Mouse (Mus musculus) adrenal gland, postnatal 4 days (tissue): ENCODE results near the gene Cdc42ep5. TPM values are rescaled to one million over a fixed set of nuclear protein-coding genes. Genes with fewer than 3 reads are reported as not detected.

Experiments used
- DNase-seq, 2 experiments: peaks; one replicate each; pipeline ENCODE4 v3.0.0; 2021 to 2022; ENCODE audit warnings: low spot score in 2 of 2, mixed read lengths in 2 of 2
- total RNA-seq, 2 experiments: library from RNA; stranded (reverse); gene quantifications; 2 replicates each; pipeline ENCODE4 v1.2.3; 2021

The Cdc42ep5 gene
- total RNA-seq, 2 experiments from 2014 or later: 51.6 to 53.5 TPM

DNA sequence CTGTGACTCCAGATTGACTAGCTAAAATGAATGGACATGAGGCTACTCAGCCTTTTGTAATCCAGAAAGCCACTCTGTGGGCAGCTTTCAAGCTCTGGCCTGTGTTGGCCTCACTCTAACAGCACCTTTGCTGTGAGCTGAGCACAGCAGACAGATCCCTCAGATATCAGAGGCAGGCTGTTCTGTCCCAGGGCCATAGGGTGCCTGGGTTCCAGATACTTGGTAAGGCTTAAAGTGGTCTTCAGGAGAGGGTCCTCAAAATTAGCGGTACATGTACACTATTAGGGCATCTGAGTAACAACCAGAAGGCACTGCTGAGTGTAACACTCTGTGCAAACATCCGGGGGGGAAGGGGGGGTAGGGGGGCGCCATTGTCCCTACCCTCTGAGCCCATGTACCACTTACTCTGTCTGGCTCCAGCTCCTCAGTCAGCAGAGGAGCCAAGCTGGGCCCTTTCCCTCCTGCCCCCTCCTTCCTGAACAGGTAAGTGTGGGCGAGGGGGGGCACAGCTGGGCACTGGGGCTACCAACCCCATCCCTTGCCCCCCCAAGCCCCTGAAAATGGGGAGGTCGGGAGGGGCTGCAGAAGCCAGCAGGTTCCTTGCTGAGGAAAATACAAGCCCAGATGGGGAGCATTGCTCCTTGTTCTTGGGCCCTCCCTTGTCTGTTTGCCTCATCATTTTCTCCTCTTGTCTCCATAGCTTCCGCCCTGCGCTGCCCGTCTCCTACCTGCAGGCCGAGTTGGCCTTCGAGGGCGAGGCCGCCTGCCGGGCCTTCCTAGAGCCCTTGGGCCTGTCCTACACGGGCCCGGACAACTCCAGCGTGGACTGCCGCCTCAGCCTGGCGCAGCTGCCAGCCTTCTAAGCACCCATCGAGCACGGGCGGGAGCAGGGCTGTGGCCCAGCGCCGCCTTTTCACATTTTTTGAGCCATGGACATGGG lies 18.1 kb downstream of the Cdc42ep5 start:
- DNase-seq: no peak

DNA sequence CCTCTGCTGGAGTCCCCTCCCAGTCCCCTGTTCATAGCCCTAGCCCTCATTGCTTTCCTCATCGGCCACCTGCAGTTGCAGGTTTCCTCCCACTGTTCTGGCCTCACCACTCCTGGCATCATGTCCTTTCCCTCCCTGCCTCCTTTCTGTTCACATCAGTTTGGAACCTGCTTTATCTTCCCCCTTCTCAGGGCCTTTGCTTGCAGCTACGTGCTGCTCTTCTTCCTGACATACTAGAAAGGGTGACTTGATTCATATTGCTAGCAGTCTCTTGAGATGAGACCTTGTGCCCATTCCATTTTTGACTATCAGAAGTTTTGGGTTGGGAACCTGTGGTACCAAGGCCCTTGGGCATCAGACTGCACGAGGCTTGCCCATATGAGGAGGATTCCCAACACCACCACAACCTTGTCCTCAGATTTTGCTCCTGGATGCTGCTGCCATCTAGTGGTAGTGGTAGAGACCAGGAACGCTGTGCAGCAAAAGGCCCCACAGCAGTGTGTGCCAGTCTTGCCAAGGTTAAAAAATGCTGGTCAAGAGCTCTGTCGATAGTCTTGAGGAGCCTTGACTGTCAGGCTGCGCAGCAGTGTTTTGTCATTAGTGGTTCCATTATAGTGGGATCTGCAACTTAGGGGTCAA lies 19.0 kb downstream of the Cdc42ep5 start:
- DNase-seq: no peak

DNA sequence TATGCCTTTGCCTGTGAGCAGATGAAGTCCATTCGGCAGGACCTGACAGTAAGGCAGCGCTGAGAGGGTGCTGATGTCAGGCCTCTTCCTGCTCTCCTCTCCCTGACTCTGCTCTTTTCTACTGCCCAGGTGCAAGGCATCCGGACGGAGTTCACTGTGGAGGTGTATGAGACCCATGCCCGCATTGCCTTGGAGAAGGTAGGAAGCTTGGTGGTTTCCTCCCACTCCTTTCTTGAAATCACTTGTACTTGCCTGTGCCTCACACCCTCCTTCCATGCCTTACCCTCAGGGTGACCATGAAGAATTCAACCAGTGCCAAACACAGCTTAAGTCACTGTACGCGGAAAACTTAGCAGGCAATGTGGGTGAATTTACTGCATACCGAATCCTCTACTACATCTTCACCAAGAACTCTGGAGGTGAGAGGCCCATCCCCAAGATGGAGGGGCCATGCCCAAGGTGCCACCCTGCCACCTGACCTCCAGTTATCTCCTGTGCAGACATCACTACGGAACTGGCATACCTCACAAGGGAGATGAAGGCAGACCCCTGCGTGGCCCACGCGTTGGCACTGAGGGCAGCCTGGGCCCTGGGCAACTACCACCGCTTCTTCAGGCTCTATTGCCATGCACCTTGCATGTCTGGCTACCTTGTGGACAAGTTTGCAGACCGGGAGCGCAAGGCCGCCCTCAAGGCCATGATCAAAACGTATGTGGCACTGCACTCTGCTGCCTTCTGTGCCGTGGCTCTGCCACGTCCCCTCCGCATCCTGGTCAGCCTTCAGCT lies 19.7 kb downstream of the Cdc42ep5 start:
- no peak for DNase-seq

DNA sequence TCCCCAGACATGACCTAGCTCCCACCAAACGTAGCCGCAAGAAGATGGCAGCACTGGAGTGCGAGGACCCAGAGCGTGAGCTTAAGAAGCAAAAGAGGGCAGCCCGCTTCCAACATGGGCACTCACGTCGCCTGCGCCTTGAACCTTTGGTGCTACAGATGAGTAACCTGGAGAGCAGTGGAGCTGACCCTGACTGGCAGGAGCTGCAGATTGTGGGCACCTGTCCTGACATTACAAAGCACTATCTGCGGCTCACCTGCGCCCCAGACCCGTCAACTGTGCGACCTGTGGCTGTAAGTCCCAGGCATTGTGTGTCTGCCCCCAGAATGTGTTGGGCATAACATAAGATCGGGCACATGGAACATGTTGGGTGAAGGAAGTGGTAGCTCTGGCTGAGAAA lies 20.6 kb downstream of the Cdc42ep5 start:
- no peak for DNase-seq

DNA sequence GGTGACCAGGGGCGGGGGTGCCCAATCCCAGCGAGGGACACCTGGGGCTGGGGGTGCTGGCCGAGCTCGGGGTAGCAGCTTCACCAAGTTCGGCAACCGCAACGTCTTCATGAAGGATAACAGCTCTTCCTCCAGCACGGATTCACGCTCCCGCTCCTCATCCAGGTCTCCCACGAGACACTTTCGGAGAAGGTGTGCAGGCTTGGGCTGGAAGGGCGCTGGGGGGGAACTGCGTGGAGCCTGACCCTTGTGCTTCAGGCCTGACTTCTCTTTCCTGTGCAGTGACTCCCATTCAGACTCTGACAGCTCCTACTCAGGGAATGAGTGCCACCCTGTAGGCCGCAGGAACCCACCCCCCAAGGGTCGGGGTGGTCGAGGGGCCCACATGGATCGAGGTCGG lies 21.2 kb downstream of the Cdc42ep5 start:
- DNase-seq: no peak

DNA sequence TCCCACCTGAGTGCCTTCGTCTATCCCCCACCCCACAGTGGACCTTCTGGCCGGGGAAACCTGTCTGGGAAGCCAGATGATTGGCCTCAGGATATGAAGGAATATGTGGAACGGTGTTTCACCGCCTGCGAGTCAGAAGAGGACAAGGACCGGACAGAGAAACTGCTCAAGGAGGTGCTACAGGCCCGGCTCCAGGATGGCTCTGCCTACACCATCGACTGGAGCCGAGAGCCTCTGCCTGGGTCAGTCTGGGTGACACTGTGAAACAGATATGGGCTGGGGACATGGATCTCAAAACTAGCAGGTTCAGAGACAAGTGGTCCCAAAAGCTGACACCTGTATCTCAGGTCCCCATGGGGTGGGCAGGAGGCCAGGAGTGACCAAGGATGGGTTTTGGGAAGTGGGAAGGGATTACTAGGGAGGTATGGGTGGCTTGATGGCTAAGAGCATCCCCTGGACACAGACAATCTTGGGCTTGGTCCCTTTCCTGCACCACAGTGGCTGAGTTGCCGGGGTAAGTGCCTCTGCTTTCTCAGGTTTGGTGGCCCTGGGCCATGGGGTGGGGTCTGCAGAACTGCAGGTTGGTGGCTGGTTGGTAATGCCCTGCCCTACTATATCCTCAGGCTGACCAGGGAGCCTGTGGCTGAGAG lies 21.7 kb downstream of the Cdc42ep5 start:
- no peak for DNase-seq

DNA sequence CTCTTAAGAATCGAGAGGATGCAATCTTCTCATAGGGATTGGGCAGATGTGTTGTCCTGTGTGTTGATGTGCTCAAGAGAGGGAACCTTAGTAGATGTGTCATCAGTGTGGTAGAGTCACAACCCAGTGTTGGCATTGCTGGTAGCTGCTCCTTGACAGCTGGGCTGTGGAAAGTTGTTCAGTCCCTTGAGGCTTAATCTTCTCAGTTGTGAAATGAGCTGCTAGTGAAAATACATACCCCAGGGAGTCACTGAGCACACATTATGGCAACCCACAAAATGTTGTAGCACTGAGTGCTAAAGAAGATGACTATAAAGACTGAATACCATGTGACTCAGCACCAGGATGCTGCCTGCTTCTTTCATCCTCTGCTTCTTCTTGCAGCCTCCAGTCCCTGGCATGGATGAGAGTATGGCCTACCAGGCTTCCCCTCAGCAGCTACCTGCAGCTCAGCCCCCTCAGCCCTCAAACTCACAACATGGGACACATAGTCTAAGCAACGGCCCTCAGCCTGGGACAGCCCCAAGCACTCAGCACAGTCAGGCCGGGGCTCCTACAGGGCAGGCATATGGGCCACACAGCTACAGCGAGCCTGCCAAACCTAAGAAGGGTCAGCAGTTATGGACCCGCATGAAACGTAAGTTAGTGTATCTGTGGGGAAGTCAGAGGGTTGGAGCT lies 22.9 kb downstream of the Cdc42ep5 start:
- no peak for DNase-seq

DNA sequence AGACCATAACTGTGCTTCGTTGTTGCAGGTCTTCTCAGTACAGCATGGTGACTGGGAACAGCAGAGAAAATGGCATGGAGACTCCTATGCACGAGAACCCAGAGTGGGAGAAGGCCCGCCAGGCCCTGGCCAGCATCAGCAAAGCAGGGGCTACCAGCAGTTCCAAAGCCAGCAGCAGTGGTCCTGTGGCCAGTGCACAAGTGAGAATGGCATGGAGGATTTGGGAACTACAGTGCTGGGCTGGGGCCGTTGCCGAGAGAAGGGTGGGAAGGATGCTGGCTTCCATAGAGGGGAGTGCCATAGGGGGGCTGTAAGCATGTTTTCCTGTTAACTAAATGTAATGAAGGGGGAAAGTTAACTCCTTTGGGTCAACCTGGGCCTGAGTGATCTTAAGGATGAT lies 25.3 kb downstream of the Cdc42ep5 start:
- DNase-seq: no peak

DNA sequence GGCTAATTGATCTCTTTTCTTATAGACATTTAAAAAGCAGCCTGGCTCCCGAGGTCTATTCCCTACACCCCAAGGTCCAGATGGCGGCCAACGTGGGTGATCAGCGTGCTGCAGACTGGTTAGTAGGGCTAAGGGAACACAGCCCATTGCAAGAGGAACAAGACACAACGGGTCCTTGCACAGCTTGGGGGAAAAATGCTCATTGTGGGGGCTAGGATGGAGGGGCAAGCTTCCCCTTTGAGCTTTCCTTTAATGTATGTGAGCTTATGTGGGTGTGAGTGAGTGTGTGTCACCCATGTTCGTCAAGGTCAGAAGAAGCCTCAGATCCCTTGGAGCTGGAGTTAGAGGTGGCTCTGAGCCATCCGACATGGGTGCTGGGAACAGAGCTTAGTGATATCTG lies 26.0 kb downstream of the Cdc42ep5 start:
- no peak for DNase-seq

DNA sequence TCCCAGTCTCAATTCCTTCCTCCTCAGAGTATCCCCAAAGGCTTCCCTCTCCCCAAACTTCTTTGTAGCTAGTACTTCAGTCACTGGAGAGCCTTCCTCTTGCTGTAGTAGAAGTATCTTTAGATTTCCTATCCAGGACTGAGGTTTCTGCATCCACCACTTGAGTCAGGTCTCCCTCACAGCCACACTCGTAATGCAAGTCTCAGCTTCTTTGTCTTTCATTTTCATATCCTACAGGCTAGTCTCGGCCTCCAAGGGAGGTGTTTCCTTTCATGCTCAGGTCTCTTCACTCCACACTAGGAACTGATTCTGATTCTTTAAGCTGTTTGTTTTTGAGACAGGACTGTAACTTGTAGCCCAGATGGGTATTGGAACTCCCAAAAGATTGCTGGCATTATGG lies 26.5 kb downstream of the Cdc42ep5 start:
- DNase-seq: no peak

DNA sequence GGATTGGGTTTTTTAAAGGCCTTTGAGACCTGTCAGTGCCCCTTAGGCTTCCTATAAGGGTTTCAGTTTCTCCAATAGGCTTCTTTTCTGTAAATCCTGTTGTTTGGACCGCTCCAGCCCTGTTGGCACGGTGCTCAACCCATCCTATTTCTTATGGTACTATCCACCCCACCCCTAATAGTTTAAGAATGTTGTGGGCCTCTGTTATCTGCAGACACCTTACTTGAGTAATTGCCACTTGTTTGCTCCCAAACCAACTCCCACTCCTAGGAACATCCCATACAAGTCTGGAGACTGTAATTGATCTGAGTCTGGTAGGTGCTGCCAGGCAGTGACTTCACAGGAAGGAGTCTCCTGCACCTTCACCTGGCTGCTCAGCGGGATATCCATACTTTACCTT lies 26.9 kb downstream of the Cdc42ep5 start:
- DNase-seq: no peak

DNA sequence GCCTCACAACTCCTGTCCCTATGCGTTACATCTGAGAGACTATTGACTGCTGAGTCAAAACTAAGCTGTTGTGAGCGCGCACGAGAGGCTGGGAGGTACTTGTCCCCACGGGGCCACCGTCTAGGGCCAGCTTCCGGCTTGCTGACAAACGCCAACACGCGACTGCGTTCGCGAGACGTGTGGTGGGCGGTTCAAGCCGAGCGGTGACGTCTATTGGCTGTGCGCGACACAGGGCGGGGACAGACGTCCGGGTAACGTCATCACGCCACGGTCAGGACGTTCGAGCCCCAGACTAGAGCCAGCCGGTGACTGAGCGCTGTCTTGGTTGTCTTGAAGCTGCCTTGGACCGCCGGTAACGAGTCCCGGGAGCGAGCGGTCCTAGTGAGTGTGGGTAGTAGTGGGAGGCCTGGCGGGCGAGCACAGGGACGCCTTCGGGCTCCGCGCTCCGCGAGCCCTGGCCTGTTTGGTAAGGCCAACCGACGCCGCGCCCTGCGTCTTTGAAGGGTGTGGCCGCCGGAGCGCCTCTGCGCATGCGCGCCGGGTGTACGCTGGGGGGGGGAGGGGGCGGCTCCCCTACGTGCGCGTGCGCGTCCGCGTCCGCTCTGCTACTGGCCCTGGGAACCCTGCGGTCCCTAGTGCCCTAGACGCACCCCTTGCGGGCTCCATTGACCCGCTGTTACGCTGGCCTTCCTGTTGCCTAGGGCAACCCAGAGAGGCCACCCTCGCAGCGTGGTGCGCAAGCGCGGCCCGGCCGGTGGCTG lies 27.7 kb downstream of the Cdc42ep5 start, which contains the start of gene Leng8:
Gene Leng8, plus strand, starts transcription at position 269 of the 761 bp plus-strand sequence.
- DNase-seq: peak; percentile 94 to 97

DNA sequence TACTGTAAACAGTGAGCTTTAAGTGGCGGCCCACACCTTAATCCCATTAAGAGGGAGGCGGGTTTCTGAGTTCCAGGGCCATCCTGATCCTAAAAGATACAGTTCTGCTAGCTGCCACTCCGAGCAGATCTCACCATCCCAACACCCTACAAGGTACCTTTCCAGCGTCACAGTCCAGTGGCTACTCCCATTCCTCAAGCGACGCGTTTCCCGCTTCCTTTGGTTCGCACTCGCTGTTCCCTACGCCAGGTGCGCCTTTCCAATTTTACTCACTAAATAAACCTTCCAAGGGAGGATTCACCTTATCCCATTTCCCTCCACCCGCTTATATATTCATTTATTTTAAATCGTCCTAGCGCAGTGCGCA lies 28.3 kb downstream of the Cdc42ep5 start:
- no peak for DNase-seq

DNA sequence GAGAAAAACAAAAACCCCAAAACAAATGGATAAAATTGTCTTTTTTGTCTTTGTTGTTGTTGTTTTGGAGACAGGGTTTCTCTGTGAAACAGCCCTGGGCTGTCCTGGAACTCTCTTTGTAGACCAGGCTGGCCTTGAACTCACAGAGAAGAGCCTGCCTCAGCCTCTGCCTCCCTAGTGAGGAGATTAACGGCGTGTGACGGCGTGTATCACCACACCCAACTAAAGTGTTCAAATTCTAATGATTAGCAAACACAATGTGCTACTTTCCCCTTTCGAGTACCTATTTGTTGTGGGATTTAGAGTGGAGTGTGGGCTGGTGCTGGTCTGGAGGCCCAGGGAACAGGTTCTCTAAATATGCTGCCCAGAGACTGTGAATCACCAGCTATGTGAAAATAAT lies 29.7 kb downstream of the Cdc42ep5 start:
- DNase-seq: no peak

DNA sequence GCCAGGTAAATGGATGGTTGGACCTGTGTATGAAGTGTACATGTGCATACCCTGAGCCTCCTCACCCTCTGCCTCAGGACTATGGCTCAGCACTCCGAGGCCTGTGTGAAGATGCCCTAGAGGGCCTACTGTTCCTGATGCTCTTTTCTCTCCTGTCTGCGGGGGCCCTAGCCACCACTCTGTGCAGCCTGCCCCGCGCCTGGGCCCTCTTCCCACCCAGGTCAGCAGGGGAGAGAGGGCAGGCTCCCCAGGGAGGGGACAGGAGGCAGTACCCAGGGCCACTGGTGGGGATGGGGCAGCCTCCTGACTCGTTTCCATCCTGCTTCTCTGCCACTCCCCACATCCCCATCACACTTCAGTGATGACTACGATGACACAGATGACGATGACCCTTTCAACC lies 31.7 kb downstream of the Cdc42ep5 start:
- no peak for DNase-seq

DNA sequence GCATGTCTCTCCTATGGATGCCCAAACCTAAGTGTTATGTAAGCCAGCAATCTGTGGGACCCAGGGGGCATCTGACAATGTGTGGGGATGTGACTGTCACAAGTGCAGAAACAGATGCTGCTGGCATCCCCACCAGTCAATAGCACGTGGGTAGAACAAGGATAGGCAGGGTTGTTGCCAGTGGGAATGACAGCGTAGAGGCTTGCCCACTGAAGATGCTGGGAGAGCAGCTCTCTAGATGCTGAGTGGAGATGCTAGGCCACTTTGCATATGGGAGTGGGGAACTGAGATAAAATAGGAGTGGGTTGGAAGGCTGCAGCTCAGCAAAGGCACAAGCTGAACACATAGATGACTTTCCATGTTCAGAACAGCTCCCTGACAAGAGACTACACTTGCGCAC lies 32.1 kb downstream of the Cdc42ep5 start:
- DNase-seq: no peak

DNA sequence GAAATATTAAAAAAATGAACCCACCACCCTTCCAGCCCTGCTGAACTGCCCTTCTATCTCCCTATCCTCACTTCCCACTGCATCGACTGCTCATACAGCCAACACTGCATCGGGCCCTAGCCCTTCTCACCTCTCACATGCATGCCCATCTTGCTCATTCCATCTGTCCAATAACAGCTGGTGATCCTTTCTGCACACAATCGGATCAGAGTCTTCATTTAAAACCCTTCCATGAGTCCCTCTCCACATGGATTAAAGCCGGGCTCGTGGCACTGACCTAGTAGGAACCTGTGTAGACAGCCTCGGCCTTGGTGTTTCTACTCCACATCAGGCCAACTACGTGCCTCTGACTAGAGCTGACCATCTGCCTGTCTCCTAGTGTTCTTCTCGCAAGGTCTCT lies 32.7 kb downstream of the Cdc42ep5 start:
- DNase-seq: no peak

DNA sequence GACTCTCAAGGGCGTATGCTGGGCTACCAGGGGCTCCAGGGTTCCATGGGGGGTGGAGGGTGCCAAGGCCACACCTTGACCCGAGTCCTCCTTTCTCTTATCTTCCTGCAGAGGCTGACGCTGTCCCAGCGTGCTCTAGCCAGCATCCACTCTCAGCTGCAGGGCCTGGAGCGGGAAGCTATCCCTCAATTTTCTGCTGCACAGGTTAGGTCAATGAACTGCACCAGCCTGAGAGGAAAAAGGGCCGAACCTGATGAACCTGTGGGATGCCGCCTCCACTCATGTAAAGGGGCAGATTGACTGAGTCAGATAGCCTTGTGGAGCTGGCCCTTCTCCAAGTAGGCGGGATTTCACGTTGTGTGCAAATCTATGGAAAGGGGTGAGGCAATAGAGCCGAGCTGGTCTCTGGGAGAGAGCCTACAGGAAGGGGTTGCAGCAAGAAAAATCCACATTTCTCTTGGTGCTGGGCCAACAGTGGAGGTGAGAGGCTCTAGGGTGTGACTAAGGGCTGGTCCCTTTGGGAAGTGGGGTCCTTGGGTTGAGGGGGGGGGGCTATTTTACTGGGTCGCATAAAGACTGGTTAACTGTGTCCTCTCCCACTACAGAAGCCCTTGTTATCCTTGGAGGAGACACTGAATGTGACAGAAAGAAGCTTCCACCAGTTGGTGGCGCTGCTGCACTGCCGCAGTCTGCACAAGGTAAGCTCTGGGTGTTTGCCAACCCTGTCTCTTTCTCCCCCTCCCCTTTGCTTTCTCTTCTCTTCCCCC lies 33.8 kb downstream of the Cdc42ep5 start:
- DNase-seq: peak in 1 of 2 experiments; percentile 72

DNA sequence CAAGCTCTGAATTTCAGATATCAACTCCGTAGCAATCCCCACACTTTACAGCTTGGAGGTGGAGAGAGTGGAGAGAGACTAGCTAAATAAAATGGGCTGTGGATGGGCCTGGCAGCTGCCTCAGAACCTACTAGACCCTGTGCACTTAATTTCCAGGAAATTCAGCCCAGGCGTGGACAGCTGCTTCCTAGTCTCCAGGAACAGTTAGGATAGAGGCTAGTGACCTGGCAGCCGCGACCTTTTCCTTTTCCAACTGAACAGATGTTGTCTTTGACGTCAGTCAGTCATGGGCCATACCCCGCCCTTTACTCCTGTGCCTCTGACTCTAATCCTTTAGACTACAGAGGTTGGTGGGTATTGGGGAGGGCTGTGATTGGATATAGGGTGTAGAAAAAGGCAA lies 35.8 kb downstream of the Cdc42ep5 start:
- DNase-seq: no peak
